Mouse (Mus musculus): ENCODE data around the gene Ttc39b. TPM values are rescaled to one million over a fixed set of nuclear protein-coding genes. Genes with fewer than 3 reads are reported as not detected.

The Ttc39b gene
- polyA plus RNA-seq (2017; shearing (Covaris generic)): 100 to 1,000 TPM in 1 of 2 experiments, 10 to 100 TPM in 1; 73.0 to 111 TPM

DNA sequence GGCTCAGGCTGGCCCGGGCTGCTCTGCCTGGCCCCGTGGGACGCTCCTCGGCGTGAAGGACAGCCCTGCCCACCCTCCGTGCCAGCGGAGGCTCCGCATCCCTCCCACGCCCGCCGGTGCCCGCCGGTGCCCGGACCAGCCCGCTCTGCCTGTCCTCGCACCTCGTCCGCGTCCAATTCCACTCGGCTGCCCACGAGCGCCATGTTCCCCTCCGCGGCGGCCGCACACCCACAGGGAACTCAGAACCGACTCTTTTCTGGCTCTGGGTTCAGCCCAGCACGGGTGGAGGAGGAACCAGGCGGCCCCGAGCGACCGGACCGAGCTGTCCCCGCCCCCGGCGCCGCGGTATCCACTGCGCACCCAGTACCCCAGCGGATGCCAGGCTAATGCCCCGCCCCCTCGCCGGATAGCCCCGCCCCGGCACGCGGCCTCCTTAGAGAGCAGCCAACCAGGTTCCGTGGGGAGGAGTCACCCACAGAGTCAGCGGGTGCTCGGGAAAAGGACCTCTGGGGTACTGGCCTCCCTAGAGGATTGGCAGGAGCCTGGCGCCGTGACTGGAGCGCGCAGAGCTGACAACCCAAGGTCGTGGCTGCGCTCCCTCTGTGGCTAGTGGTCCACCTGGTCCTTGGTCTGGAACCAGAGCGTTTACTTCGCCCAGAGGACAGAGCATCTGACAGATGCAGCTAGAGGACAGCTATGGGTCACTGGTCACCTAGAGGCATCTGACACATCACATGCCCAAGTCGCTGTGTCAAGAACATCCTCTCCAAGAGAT, at the start of gene Ttc39b:
TSS of gene Ttc39b (minus strand) at position 346 of the 775 bp plus-strand sequence.

Other genes with a start within 250 kb of the Ttc39b start
- gene Snapc3, start 93.5 kb upstream of the Ttc39b start, polyA plus RNA-seq (2017; shearing (Covaris generic)): 10 to 100 TPM; 34.7 to 48.2 TPM
- 100 to 1,000 TPM; 177 to 224 TPM for gene Psip1, start 162.2 kb upstream of the Ttc39b start, polyA plus RNA-seq (2017; shearing (Covaris generic))
- gene Ccdc171, start 201.3 kb upstream of the Ttc39b start, polyA plus RNA-seq (2017; shearing (Covaris generic)): 10 to 100 TPM in 1 of 2 experiments, 1 to 10 TPM in 1; 7.9 to 10.9 TPM

All from inflammation-experienced regulatory T-cells (primary cell).